22 mouse cellular contexts compared by ENCODE assay signal in the genomic region with DNA sequence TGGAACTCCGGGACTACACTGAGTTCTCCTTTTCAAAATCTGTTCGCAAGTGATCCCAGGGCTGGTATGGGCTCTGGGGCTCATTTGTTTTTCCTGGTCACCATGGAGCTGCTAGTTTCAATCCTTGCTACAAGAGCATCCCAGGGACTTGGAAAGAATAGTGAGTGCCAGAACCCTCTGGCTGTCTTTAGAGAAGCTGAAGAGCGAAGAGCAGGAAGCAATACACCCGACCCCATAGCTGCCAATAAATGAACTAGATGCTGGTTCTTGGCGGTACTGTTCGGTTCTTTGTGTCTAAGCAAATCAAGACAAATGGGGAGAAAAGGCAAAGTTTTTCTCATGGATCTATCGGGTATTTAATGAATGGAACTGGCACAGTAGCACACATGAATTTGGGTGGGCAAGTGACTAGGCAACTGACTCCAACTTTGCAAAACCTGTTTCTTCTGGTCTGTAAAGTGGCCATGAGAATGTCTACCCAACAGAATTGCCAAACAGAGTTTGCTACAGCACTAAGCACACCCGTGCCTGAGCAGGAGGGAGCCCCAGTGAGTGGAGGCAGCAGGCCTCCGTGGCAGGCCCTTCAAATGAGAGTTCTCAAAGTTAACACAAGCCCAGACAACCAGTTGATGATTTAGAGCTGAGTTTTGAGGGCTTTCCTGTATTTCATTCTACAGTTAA.
DNase-seq lines count a peak whose midpoint lies in the region; ATAC-seq and TF ChIP-seq lines count a peak whose summit lies in the region.
"Had no signal": no experiment of that assay in that cellular context is flagged by ENCODE, and none has a peak within 500 bp of the region (broad histone marks: within the 10 kb centered on the region; RNA-seq: fewer than 3 reads in every experiment).

No protein-coding gene starts in this region.

- 0 out of 2 replicates have a peak overlapping the region, but pooled peaks have one; percentile 20 for H3K27ac ChIP-seq in gastrocnemius, adult 2 months
- no peak overlapping the region for H3K27ac ChIP-seq in hindbrain, embryonic 16.5 days (ENCODE audit: low read depth, low read length)
- no peak overlapping the region for H3K27ac ChIP-seq in hindbrain, embryonic 12.5 days
- H3K27ac ChIP-seq: forebrain, embryonic 12.5 days; left cerebral cortex, adult 2 months; limb, embryonic 12.5 days; liver, embryonic 14.5 days; stomach, embryonic 15.5 days had no signal

- H3K27me3 ChIP-seq in hindbrain, embryonic 16.5 days (replicated peaks; ENCODE audit: control insufficient read depth, insufficient read depth, low read length), result no peaks in the 10 kb centered on the region
- no peaks in the 10 kb centered on the region for H3K27me3 ChIP-seq in hindbrain, embryonic 12.5 days
- H3K27me3 ChIP-seq: forebrain, embryonic 12.5 days; limb, embryonic 12.5 days; stomach, embryonic 15.5 days had no signal

- 79% methylated on average over 9 of the region's 9 CpGs for WGBS in hindbrain, embryonic 16.5 days
- 88% methylated on average over 9 of the region's 9 CpGs for WGBS in hindbrain, embryonic 12.5 days

- no peak for TF ChIP-seq POLR2A in brain, embryonic 14.5 days (IDR thresholded peaks at IDR 0.05; ENCODE audit: borderline replicate concordance, extremely low read depth, insufficient read depth, insufficient read length, poor library complexity, severe bottlenecking)

- no peak for TF ChIP-seq CTCF in gastrocnemius, adult 2 months (IDR thresholded peaks at IDR 0.05)
- no peak for TF ChIP-seq CTCF in brain, embryonic 14.5 days (IDR thresholded peaks at IDR 0.05; ENCODE audit: borderline replicate concordance, extremely low read depth, insufficient read depth, insufficient read length)

- H3K36me3 ChIP-seq in hindbrain, embryonic 16.5 days (ENCODE audit: control insufficient read depth, insufficient read depth, low read length), result no peaks in the 10 kb centered on the region
- H3K36me3 ChIP-seq in hindbrain, embryonic 12.5 days, result no peaks in the 10 kb centered on the region
- H3K36me3 ChIP-seq: forebrain, embryonic 12.5 days; G1E; limb, embryonic 12.5 days; stomach, embryonic 15.5 days had no signal

- H3K4me1 ChIP-seq in hindbrain, embryonic 16.5 days (ENCODE audit: control insufficient read depth, insufficient read depth, low read depth, low read length), result no peaks in the 10 kb centered on the region
- H3K4me1 ChIP-seq in hindbrain, embryonic 12.5 days, result no peaks in the 10 kb centered on the region
- H3K4me1 ChIP-seq: forebrain, embryonic 12.5 days; limb, embryonic 12.5 days; stomach, embryonic 15.5 days had no signal

- intact Hi-C loops in gastrocnemius, adult 2 months (cut with DNase I), result no loop called here

- H3K4me3 ChIP-seq in gastrocnemius, adult 2 months, result peak overlapping the region; percentile 29
- H3K4me3 ChIP-seq in hindbrain, embryonic 16.5 days (ENCODE audit: low read length), result no peak overlapping the region
- H3K4me3 ChIP-seq in hindbrain, embryonic 12.5 days, result no peak overlapping the region
- H3K4me3 ChIP-seq: forebrain, embryonic 12.5 days; left cerebral cortex, adult 2 months; limb, embryonic 12.5 days; stomach, embryonic 15.5 days had no signal

- DNase-seq in cerebellum, postnatal 4 days (ENCODE audit: low spot score in 2 of 2), result no peak
- peak; percentile 34 for DNase-seq in gastrocnemius, adult 2 months
- DNase-seq in gastrocnemius, postnatal 10 days, result no peak
- peak; percentile 7 for DNase-seq in brain, embryonic 14.5 days (ENCODE audit: low read depth)
- DNase-seq in embryo, embryonic 10 days (ENCODE audit: low spot score), result no peak
- DNase-seq: adrenal gland, postnatal 36 days; kidney, adult 8-10 months; kidney, postnatal 25 days; right cerebral cortex, adult 18-20 months; thymus, adult 2 months had no signal

- no peak overlapping the region for H3K9ac ChIP-seq in hindbrain, embryonic 16.5 days (ENCODE audit: low read depth, low read length)
- no peak overlapping the region for H3K9ac ChIP-seq in hindbrain, embryonic 12.5 days
- H3K9ac ChIP-seq: forebrain, embryonic 12.5 days; limb, embryonic 12.5 days; liver, embryonic 14.5 days; stomach, embryonic 15.5 days had no signal

- H3K9me3 ChIP-seq in hindbrain, embryonic 16.5 days (ENCODE audit: control insufficient read depth, low read length), result no peaks in the 10 kb centered on the region
- H3K9me3 ChIP-seq in hindbrain, embryonic 12.5 days (replicated peaks), result no peaks in the 10 kb centered on the region
- H3K9me3 ChIP-seq: forebrain, embryonic 12.5 days; G1E; limb, embryonic 12.5 days; stomach, embryonic 15.5 days had no signal

- no peak overlapping the region for H3K4me2 ChIP-seq in hindbrain, embryonic 16.5 days (ENCODE audit: low read length)
- H3K4me2 ChIP-seq in hindbrain, embryonic 12.5 days (replicated peaks), result no peak overlapping the region
- H3K4me2 ChIP-seq: forebrain, embryonic 12.5 days; limb, embryonic 12.5 days; stomach, embryonic 15.5 days had no signal

- ATAC-seq in cerebellum, adult (ENCODE audit: insufficient number of reproducible peaks, low FRiP score, low TSS enrichment), result peak; percentile 20; the same call in 1 of the 2 replicates
- ATAC-seq in hindbrain, embryonic 16.5 days, result peak; percentile 87
- ATAC-seq in hindbrain, embryonic 12.5 days (ENCODE audit: low FRiP score), result no peak
- ATAC-seq: CD4-positive, CD25-positive, alpha-beta regulatory T cell, adult 4 months; inflammation-experienced regulatory T-cells, adult 6 months; lung, postnatal 0 days had no signal

Comparison
In these comparisons a context has a peak if more than half of its experiments do, and no peak if none do; other contexts are left out.
1. DNase-seq: peak in gastrocnemius, adult 2 months (single experiment) and brain, embryonic 14.5 days (single experiment); none in cerebellum, postnatal 4 days (0 of 2), gastrocnemius, postnatal 10 days (single experiment) and embryo, embryonic 10 days (single experiment).